Mouse (Mus musculus): ENCODE measurements at regions not wholly inside any gene's neighbourhood (a gene's known extent, or its start where the extent isn't known, plus 50 kb on each side); places are given as distances from the start of the nearest gene placed in this dataset.

DNA sequence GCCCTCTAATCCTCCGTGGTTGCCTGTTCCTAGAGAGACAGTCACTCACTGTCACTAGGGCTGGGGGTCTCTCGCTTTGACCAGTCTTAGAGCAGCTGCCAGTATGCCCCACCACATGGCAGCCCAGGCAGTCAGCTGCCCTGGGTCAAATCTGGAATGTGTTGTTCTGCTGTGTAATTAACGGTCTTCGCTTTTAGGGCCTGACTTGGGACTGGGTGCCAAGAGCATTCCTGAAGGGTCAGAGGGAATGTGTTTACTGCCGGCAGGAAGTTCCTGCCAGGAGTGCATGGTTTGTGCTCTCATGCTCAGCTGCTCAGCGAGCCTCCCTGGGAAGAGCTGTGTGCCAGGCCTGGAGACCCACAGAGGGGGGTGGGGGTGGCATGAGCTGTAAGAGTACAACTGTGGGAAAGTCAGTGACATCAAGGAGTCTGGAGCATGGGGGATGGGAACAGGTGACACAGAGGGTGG, 518.5 kb upstream of the Lrrc6 start:
- TF ChIP-seq GATA1 (IDR thresholded peaks at IDR 0.05; ENCODE audit: borderline replicate concordance, low read length) (no peak), FLI1 (IDR thresholded peaks at IDR 0.05; ENCODE audit: low read length) (no peak)

Measured in megakaryocyte, embryonic 14.5 days (primary cell).